Mouse (Mus musculus): ENCODE measurements around the gene Ankrd36. TPM values are rescaled to one million over a fixed set of nuclear protein-coding genes. Genes with fewer than 3 reads are reported as not detected.

Gene Ankrd36
- polyA plus RNA-seq, 1 experiment from 2014 or later, result not detected

DNA sequence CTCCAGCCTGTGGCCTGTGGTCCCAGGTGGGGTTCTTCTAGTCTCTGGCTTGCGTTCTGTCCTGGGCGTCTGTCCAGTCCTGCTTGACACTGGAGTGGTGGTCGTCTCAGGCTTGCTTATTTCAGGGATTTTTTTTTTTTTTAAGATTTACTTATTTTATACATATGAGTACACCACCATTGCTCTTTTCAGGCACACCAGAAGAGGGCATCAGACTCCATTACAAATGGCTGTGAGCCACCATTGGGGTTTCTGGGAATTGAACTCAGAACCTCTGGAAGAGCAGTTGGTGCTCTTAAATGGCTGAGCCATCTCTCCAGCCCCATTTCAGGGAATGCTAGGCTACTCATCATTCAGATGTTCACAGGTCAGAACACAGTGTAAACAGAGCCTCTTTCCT is 9.2 kb upstream of the Ankrd36 start:
- no peaks in the 10 kb centered on the region for H3K27me3 ChIP-seq (ENCODE audit: control insufficient read depth, insufficient read depth, low read length)
- no peaks in the 10 kb centered on the region for H3K9me3 ChIP-seq (ENCODE audit: control insufficient read depth, low read length)
- no peak for ATAC-seq (replicated peaks; ENCODE audit: low FRiP score)
- H3K4me2 ChIP-seq (ENCODE audit: low read depth, low read length, severe bottlenecking), result no peak overlapping the region
- no peak for DNase-seq (ENCODE audit: low spot score)
- no peak overlapping the region for H3K27ac ChIP-seq (ENCODE audit: low read depth, low read length)
- no peak overlapping the region for H3K4me3 ChIP-seq (ENCODE audit: low read depth, low read length)
- H3K9ac ChIP-seq (ENCODE audit: low read length), result no peak overlapping the region
- 86% methylated on average over 3 of the region's 3 CpGs for WGBS
- H3K36me3 ChIP-seq (ENCODE audit: control insufficient read depth, insufficient read depth, low read length), result no peaks in the 10 kb centered on the region
- H3K4me1 ChIP-seq (replicated peaks; ENCODE audit: control insufficient read depth, insufficient read depth, low read length), result peaks cover 4% of the 10 kb centered on the region; the same call in 1 of the 2 replicates

DNA sequence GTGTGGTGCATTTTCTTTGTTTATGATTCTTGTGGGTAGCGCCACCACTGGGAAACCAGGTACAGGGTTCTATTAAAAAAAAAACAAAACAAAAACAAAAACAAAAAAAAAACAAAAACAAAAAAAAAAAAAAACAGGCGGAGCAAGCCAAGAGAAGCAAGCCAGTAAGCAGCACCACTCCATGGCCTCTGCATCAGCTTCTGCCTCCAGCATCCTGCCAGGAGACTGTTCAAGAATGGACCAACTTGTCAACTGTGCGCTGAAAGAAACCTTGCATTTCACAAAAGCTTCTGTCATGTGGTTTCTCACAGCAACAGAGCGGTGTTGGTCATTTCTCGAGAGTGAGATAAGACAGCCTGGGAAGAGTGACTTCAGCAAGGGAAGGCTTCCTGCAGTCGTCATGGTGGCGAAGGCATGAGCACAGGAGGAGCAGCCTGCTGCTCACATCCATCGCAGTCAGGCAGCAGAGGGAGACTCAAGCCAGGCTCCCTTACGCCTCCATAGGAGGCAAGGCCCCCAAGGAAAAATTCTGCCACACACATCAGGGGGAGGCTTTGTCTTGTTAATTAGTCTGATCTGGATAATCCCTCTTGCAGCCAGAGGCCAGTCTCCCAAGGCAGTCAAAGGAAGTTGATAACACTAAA is 6.7 kb upstream of the Ankrd36 start:
- H3K9ac ChIP-seq (ENCODE audit: low read length), result no peak overlapping the region
- peak; percentile 62 for DNase-seq (ENCODE audit: low spot score)
- no peak overlapping the region for H3K4me2 ChIP-seq (ENCODE audit: low read depth, low read length, severe bottlenecking)
- ATAC-seq (replicated peaks; ENCODE audit: low FRiP score), result 0 out of 2 replicates have a peak, but pooled peaks have one; percentile 27
- H3K36me3 ChIP-seq (ENCODE audit: control insufficient read depth, insufficient read depth, low read length), result no peaks in the 10 kb centered on the region
- WGBS, result 12% methylated on average over 9 of the region's 9 CpGs
- H3K9me3 ChIP-seq (ENCODE audit: control insufficient read depth, low read length), result no peaks in the 10 kb centered on the region
- peaks cover 4% of the 10 kb centered on the region; the same call in 1 of the 2 replicates for H3K4me1 ChIP-seq (replicated peaks; ENCODE audit: control insufficient read depth, insufficient read depth, low read length)
- H3K27ac ChIP-seq (ENCODE audit: low read depth, low read length), result no peak overlapping the region
- H3K27me3 ChIP-seq (ENCODE audit: control insufficient read depth, insufficient read depth, low read length), result no peaks in the 10 kb centered on the region
- no peak overlapping the region for H3K4me3 ChIP-seq (ENCODE audit: low read depth, low read length)

DNA sequence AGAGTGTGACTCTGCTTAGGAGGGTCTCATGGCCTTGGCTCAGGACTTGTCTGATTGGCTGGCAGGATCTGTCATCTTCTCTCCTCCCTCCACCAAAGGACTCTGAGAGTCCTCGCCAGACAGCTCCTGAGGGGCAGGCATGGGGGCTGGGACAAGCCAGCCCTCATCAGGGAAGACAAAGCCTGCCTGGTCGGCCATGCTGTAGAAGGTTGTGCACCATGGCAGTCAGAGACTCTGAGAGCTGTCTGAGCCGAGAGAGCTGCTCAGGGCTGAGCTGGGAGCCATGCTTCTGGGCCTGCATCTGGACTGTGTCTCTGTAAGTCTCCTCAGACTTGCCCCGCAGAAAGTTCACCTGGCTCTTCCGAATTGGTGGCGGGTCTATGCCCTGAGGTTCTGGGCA is 5.6 kb upstream of the Ankrd36 start:
- 50% methylated on average over 6 of the region's 6 CpGs for WGBS
- Histone ChIP-seq H3K27me3 (ENCODE audit: control insufficient read depth, insufficient read depth, low read length) (no peaks in the 10 kb centered on the region), H3K4me2 (ENCODE audit: low read depth, low read length, severe bottlenecking) (no peak overlapping the region), H3K4me1 (replicated peaks; ENCODE audit: control insufficient read depth, insufficient read depth, low read length) (peaks cover 4% of the 10 kb centered on the region; the same call in 1 of the 2 replicates), H3K36me3 (ENCODE audit: control insufficient read depth, insufficient read depth, low read length) (no peaks in the 10 kb centered on the region), H3K9ac (ENCODE audit: low read length) (no peak overlapping the region), H3K4me3 (ENCODE audit: low read depth, low read length) (no peak overlapping the region), H3K9me3 (ENCODE audit: control insufficient read depth, low read length) (no peaks in the 10 kb centered on the region), H3K27ac (ENCODE audit: low read depth, low read length) (no peak overlapping the region)
- ATAC-seq (replicated peaks; ENCODE audit: low FRiP score) (no peak), DNase-seq (ENCODE audit: low spot score) (no peak)

DNA sequence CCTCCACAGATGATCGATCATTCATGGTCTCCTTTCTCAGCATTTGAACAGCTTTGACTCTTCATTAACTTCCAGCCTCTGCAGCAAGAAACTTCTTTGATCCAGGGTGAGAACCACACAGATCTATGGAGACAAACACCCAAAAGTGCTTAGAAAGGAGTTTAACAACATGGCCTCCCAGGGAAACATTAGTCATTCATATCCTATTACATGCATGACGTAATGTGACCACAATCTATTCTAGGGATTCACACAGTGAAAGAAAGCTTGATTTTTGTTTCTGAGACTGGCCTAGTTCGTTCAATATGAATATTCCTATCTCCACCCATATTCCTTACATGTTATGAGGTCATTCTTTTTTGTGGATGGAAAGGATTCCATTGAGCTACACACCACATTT is 3.9 kb upstream of the Ankrd36 start:
- H3K9me3 ChIP-seq (ENCODE audit: control insufficient read depth, low read length), result no peaks in the 10 kb centered on the region
- ATAC-seq (replicated peaks; ENCODE audit: low FRiP score), result no peak
- H3K36me3 ChIP-seq (ENCODE audit: control insufficient read depth, insufficient read depth, low read length), result no peaks in the 10 kb centered on the region
- no peak overlapping the region for H3K9ac ChIP-seq (ENCODE audit: low read length)
- H3K4me2 ChIP-seq (ENCODE audit: low read depth, low read length, severe bottlenecking), result no peak overlapping the region
- H3K4me1 ChIP-seq (replicated peaks; ENCODE audit: control insufficient read depth, insufficient read depth, low read length), result peaks cover 4% of the 10 kb centered on the region; the same call in 1 of the 2 replicates
- H3K27ac ChIP-seq (ENCODE audit: low read depth, low read length), result no peak overlapping the region
- no peak overlapping the region for H3K4me3 ChIP-seq (ENCODE audit: low read depth, low read length)
- WGBS, result 81% methylated on average over 3 of the region's 3 CpGs
- no peaks in the 10 kb centered on the region for H3K27me3 ChIP-seq (ENCODE audit: control insufficient read depth, insufficient read depth, low read length)
- no peak for DNase-seq (ENCODE audit: low spot score)

DNA sequence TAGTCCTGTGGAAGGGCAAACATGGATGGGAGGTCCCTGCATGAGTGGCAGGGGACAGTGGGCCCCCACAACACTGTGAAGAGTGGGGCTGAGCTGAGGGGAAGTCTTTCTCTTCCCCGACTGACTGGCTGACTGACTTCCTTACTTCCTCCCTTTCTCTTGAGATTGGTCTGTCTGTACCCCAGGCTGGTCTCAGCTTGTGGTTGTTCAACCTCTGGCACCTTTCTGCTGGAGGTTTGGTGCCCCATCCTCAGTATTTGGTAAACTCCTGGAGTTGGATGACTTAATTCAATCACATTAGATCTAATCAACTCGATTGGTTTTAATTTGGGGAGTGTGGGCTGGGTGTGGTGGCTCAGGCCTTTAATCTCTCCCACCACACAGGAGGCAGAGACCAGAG is 3.0 kb upstream of the Ankrd36 start:
- no peak for DNase-seq (ENCODE audit: low spot score)
- H3K27me3 ChIP-seq (ENCODE audit: control insufficient read depth, insufficient read depth, low read length), result no peaks in the 10 kb centered on the region
- no peak overlapping the region for H3K9ac ChIP-seq (ENCODE audit: low read length)
- H3K9me3 ChIP-seq (ENCODE audit: control insufficient read depth, low read length), result no peaks in the 10 kb centered on the region
- H3K4me1 ChIP-seq (replicated peaks; ENCODE audit: control insufficient read depth, insufficient read depth, low read length), result peaks cover 4% of the 10 kb centered on the region; the same call in 1 of the 2 replicates
- H3K4me2 ChIP-seq (ENCODE audit: low read depth, low read length, severe bottlenecking), result no peak overlapping the region
- H3K4me3 ChIP-seq (ENCODE audit: low read depth, low read length), result no peak overlapping the region
- H3K36me3 ChIP-seq (ENCODE audit: control insufficient read depth, insufficient read depth, low read length), result no peaks in the 10 kb centered on the region
- no peak overlapping the region for H3K27ac ChIP-seq (ENCODE audit: low read depth, low read length)
- WGBS, result 68% methylated on average over 2 of the region's 2 CpGs
- no peak for ATAC-seq (replicated peaks; ENCODE audit: low FRiP score)

DNA sequence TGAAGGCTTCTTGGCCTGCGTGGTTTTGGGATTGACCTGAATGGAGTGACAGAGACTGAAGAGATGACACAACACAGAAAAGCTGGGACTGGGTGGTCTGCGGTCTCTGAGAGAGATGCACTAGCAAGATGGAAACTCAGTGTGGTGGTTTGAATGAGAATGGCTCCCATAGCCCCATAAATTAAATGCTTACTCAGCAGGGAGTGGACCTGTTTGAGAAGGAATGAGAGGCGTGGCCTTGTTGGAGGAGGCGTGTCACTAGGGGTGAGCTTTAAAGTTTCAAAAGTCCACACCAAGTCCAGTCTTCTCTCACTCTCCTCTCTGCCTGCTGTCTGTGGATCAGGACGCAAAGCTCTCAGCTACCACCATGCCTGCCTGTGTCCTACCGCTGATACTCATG is 1.8 kb upstream of the Ankrd36 start:
- no peak overlapping the region for H3K4me2 ChIP-seq (ENCODE audit: low read depth, low read length, severe bottlenecking)
- WGBS, result 90% methylated on average over 6 of the region's 6 CpGs

DNA sequence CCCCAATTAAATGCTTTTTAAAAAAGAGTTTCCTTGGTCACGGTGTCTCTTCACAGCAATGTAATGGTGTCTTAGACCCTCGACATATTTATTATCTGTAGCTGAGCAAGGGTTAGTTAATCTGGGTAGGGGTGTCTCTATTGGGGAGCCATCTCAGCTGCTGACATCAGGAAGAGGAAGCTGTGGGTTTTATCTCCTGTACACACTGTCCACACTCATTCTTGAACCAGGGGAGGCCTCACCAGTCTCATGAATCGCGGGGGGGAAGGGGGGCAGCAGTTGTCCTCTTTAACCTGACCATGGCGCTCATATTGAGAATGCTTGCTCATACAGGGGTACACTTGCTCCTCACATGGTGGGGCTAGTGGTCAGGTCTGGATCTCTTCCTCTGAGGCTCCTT is 1.4 kb upstream of the Ankrd36 start:
- DNase-seq (ENCODE audit: low spot score), result no peak

More for the DNA sequence above, 1.8 kb upstream of the Ankrd36 start:
- DNase-seq (ENCODE audit: low spot score) (no peak), ATAC-seq (replicated peaks; ENCODE audit: low FRiP score) (no peak)
- H3K27me3 ChIP-seq (ENCODE audit: control insufficient read depth, insufficient read depth, low read length), result no peaks in the 10 kb centered on the region
- H3K27ac ChIP-seq (ENCODE audit: low read depth, low read length), result no peak overlapping the region
- no peaks in the 10 kb centered on the region for H3K36me3 ChIP-seq (ENCODE audit: control insufficient read depth, insufficient read depth, low read length)
- H3K9ac ChIP-seq (ENCODE audit: low read length), result no peak overlapping the region
- H3K4me3 ChIP-seq (ENCODE audit: low read depth, low read length), result no peak overlapping the region
- peaks cover 4% of the 10 kb centered on the region; the same call in 1 of the 2 replicates for H3K4me1 ChIP-seq (replicated peaks; ENCODE audit: control insufficient read depth, insufficient read depth, low read length)
- H3K9me3 ChIP-seq (ENCODE audit: control insufficient read depth, low read length), result no peaks in the 10 kb centered on the region

DNA sequence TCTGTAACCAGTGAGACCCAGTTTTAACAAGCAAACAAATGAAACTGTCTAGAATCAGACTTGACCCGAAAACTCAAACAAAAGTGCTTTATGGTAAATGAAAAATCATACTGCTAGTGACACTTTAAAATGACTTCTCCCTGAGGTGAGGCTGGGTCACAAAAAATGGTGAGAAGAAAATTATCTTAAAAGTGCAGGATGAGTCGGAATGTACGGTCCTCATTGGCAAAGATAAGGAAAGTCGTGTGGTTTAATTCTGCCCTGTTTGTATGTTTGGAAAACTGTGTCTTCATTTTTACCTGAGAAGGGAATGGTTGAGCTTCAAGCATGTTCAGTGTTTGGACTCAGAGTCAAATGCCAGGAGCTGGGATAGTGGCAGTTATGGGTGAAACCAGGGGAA is 2.4 kb downstream of the Ankrd36 start:
- DNase-seq (ENCODE audit: low spot score), result no peak
- no peaks in the 10 kb centered on the region for H3K36me3 ChIP-seq (ENCODE audit: control insufficient read depth, insufficient read depth, low read length)
- no peak overlapping the region for H3K4me3 ChIP-seq (ENCODE audit: low read depth, low read length)
- H3K4me1 ChIP-seq (replicated peaks; ENCODE audit: control insufficient read depth, insufficient read depth, low read length), result no peaks in the 10 kb centered on the region
- WGBS, result 86% methylated on average over 4 of the region's 4 CpGs
- H3K27me3 ChIP-seq (ENCODE audit: control insufficient read depth, insufficient read depth, low read length), result no peaks in the 10 kb centered on the region
- no peaks in the 10 kb centered on the region for H3K9me3 ChIP-seq (ENCODE audit: control insufficient read depth, low read length)
- no peak for ATAC-seq (replicated peaks; ENCODE audit: low FRiP score)
- H3K27ac ChIP-seq (ENCODE audit: low read depth, low read length), result no peak overlapping the region
- H3K9ac ChIP-seq (ENCODE audit: low read length), result no peak overlapping the region
- no peak overlapping the region for H3K4me2 ChIP-seq (ENCODE audit: low read depth, low read length, severe bottlenecking)

More for the DNA sequence above, 1.4 kb upstream of the Ankrd36 start:
- Histone ChIP-seq H3K4me2 (ENCODE audit: low read depth, low read length, severe bottlenecking) (no peak overlapping the region), H3K27me3 (ENCODE audit: control insufficient read depth, insufficient read depth, low read length) (no peaks in the 10 kb centered on the region), H3K4me1 (replicated peaks; ENCODE audit: control insufficient read depth, insufficient read depth, low read length) (no peaks in the 10 kb centered on the region), H3K9ac (ENCODE audit: low read length) (no peak overlapping the region), H3K4me3 (ENCODE audit: low read depth, low read length) (no peak overlapping the region), H3K36me3 (ENCODE audit: control insufficient read depth, insufficient read depth, low read length) (no peaks in the 10 kb centered on the region), H3K27ac (ENCODE audit: low read depth, low read length) (no peak overlapping the region), H3K9me3 (ENCODE audit: control insufficient read depth, low read length) (no peaks in the 10 kb centered on the region)
- 91% methylated on average over 5 of the region's 5 CpGs for WGBS
- no peak for ATAC-seq (replicated peaks; ENCODE audit: low FRiP score)

DNA sequence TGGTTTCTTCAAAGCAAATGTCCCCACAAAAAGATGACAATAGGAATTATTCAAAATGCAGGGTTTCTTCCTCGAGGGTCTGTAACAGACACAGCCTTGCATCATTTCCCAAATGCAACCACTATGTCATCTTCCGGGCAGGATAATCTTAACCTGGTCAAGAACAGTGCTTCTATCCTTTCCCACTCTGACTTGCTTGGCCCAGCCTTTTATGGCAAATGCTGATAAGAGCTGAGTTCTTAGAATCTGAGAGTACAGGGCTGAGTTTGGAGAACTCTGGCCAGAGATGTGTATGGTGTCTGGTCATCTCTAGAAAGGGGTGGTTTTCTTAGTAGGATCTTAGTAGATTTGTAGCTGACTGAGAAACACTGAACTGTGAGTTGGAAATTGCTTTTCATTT is 4.3 kb downstream of the Ankrd36 start:
- Histone ChIP-seq H3K9me3 (ENCODE audit: control insufficient read depth, low read length) (no peaks in the 10 kb centered on the region), H3K4me2 (ENCODE audit: low read depth, low read length, severe bottlenecking) (no peak overlapping the region), H3K27me3 (ENCODE audit: control insufficient read depth, insufficient read depth, low read length) (no peaks in the 10 kb centered on the region; the same call in 1 of the 2 replicates), H3K27ac (ENCODE audit: low read depth, low read length) (no peak overlapping the region), H3K4me1 (replicated peaks; ENCODE audit: control insufficient read depth, insufficient read depth, low read length) (no peaks in the 10 kb centered on the region; the same call in 1 of the 2 replicates), H3K4me3 (ENCODE audit: low read depth, low read length) (no peak overlapping the region), H3K36me3 (ENCODE audit: control insufficient read depth, insufficient read depth, low read length) (no peaks in the 10 kb centered on the region), H3K9ac (ENCODE audit: low read length) (no peak overlapping the region)
- DNase-seq (ENCODE audit: low spot score), result no peak
- WGBS, result 79% methylated on average over 2 of the region's 2 CpGs
- no peak for ATAC-seq (replicated peaks; ENCODE audit: low FRiP score)
